Mouse (Mus musculus): ENCODE data around the gene Nrip2. TPM values are rescaled to one million over a fixed set of nuclear protein-coding genes. Genes with fewer than 3 reads are reported as not detected.

Nrip2 gene
- total RNA-seq, 2 experiments from 2014 or later: 9.9 to 10.0 TPM

Other genes starting within 250 kb of the Nrip2 start
- under 1 TPM; 0.30 to 0.62 TPM for gene Tead4, start 98.5 kb upstream of the Nrip2 start, total RNA-seq (2021)
- 10 to 100 TPM; 16.2 to 22.1 TPM for gene Tulp3, start 43.4 kb upstream of the Nrip2 start, total RNA-seq (2021)
- gene Rhno1, start 36.4 kb upstream of the Nrip2 start, total RNA-seq (2021): 10 to 100 TPM; 15.7 to 17.2 TPM
- gene Foxm1, start 36.3 kb upstream of the Nrip2 start, total RNA-seq (2021): 1 to 10 TPM; 1.3 to 2.1 TPM
- under 1 TPM; 0.64 to 0.82 TPM for gene Tex52, start 23.8 kb upstream of the Nrip2 start, total RNA-seq (2021)
- not detected for gene Gm44596, start 23.8 kb upstream of the Nrip2 start, total RNA-seq (2021)
- gene Itfg2, start 25.6 kb downstream of the Nrip2 start, total RNA-seq (2021): 10 to 100 TPM; 25.0 to 30.9 TPM
- gene Fkbp4, start 39.4 kb downstream of the Nrip2 start, total RNA-seq (2021): 100 to 1,000 TPM; 117 to 119 TPM
- not detected for gene Pzp, start 127.4 kb downstream of the Nrip2 start, total RNA-seq (2021)
- 10 to 100 TPM; 14.7 to 15.6 TPM for gene A2ml1, start 182.3 kb downstream of the Nrip2 start, total RNA-seq (2021)
- gene Klrb1a, start 224.2 kb downstream of the Nrip2 start, total RNA-seq (2021): not detected